Mouse (Mus musculus) lung, postnatal 0 days (tissue): Measurements from ENCODE around the gene Bax.

Source experiments
- CTCF ChIP-seq: IDR thresholded peaks from 2 replicates; pipeline ENCODE4 v1.5.1; 2016; ENCODE audit warnings: antibody characterized with exemption, mild to moderate bottlenecking
- EP300 ChIP-seq: IDR thresholded peaks from 2 replicates; pipeline ENCODE4 v1.6.1; 2016; ENCODE audit warnings: antibody characterized with exemption, mild to moderate bottlenecking, control low read depth

- TF ChIP-seq CTCF (no peak), EP300 (no peak)
Measured at GRCm38 (mm10) chr7:45461781-45462180, 4.9 kb downstream of the Bax start.
